Mouse (Mus musculus) lung, adult 2 months (tissue): ENCODE measurements around the gene Odf4.

Experiments
- CTCF ChIP-seq: fragments of 200-500 bp; IDR thresholded peaks from 2 replicates; pipeline ENCODE4 v1.5.1; 2011; ENCODE audit warnings: mild to moderate bottlenecking, low read length, control low read depth; ENCODE audit not compliant: insufficient read depth
- POLR2A ChIP-seq: fragments of 200-500 bp; IDR thresholded peaks from 2 replicates; pipeline ENCODE4 v1.6.1; 2011; ENCODE audit warnings: low read depth, mild to moderate bottlenecking, control low read depth, low read length, borderline replicate concordance; ENCODE audit errors: extremely low read depth

- TF ChIP-seq CTCF: no peak
- TF ChIP-seq POLR2A: no peak
These were observed 48.1 kb downstream of the Odf4 start for GRCm38 (mm10) chr11:68878811-68879210.
